Mouse (Mus musculus) kidney, embryonic 14.5 days (tissue): ENCODE measurements at regions not wholly inside any gene's neighbourhood (a gene's known extent, or its start where the extent isn't known, plus 50 kb on each side); places are given as distances from the start of the nearest gene placed in this dataset.
A peak's percentile ranks its signal among the peaks of the same experiment; 100 is the strongest.
"Not testable (repeated sequence)": the region's sequence is repeated elsewhere in the genome, so short reads cannot be mapped to it uniquely, and the experiment has no call there.

ENCODE experiments used
- ATAC-seq: fragments of 200-750 bp; cut with Nextera tagmentation; 2 replicates; pipeline ENCODE4 v1.8.0; 2017; ENCODE audit warnings: moderate number of reproducible peaks, mild to moderate bottlenecking, moderate TSS enrichment, moderate library complexity; ENCODE audit not compliant: low FRiP score, low TSS enrichment
- H3K27ac ChIP-seq: fragments of 300-500 bp; sonication (generic); 2 replicates; pipeline ENCODE4 v1.5.1; 2014; ENCODE audit warnings: low read depth, mild to moderate bottlenecking, low read length, moderate library complexity, mixed read lengths
- H3K27me3 ChIP-seq: fragments of 300-500 bp; sonication (generic); 2 replicates; pipeline ENCODE4 v1.6.1; 2014; ENCODE audit warnings: mild to moderate bottlenecking, low read length; ENCODE audit not compliant: control insufficient read depth, insufficient read depth
- H3K36me3 ChIP-seq: fragments of 300-500 bp; sonication (generic); 2 replicates; pipeline ENCODE4 v1.6.1; 2014; ENCODE audit warnings: low read length, mixed read lengths; ENCODE audit not compliant: control insufficient read depth, insufficient read depth
- H3K4me1 ChIP-seq: fragments of 300-500 bp; sonication (generic); 2 replicates; pipeline ENCODE4 v1.6.1; 2014; ENCODE audit warnings: low read length, mixed read lengths; ENCODE audit not compliant: control insufficient read depth, insufficient read depth
- H3K4me2 ChIP-seq: fragments of 300-500 bp; sonication (generic); replicated peaks from 2 replicates; pipeline ENCODE4 v1.6.1; 2014; ENCODE audit warnings: low read depth, mild to moderate bottlenecking, low read length
- H3K4me3 ChIP-seq: fragments of 300-500 bp; sonication (generic); 2 replicates; pipeline ENCODE4 v1.5.1; 2014; ENCODE audit warnings: mild to moderate bottlenecking, low read length
- H3K9ac ChIP-seq: fragments of 300-500 bp; sonication (generic); 2 replicates; pipeline ENCODE4 v1.6.1; 2014; ENCODE audit warnings: low read depth, mild to moderate bottlenecking, low read length, moderate library complexity
- H3K9me3 ChIP-seq: fragments of 300-500 bp; sonication (generic); 2 replicates; pipeline ENCODE4 v1.6.1; 2016; ENCODE audit warnings: low read length; ENCODE audit not compliant: control insufficient read depth
- WGBS: fragments of 180-500 bp; shearing (Covaris S2); extraction: QIAGEN DNeasy Blood & Tissue Kit; methylation state at CpG from one replicate; pipeline ENCODE4 v1.1.7; 2014; 5-methylcytosine and 5-hydroxymethylcytosine counted together

DNA sequence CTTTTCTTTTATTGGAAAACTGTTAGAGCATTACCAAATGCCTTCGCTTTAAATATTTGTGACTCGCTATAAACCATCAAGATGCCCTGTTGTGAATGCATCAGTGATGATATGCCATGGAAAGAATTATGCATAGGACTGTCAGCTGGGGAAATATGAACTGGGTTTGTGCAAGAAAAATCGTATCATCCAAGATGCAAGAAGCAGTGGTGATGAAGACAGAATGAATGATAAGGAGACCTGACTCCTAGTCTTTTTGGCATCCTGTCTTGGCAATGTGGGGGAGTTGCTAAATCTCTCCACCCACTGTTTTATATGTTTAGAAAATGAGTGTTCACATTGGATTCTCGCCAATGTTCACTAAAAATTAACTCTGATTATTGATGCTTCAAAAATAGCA is 963.4 kb downstream of the Adgrl3 start:
- H3K9me3 ChIP-seq: no peaks in the 10 kb centered on the region
- 73% methylated on average over 4 of the region's 4 CpGs for WGBS
- ATAC-seq: no peak

DNA sequence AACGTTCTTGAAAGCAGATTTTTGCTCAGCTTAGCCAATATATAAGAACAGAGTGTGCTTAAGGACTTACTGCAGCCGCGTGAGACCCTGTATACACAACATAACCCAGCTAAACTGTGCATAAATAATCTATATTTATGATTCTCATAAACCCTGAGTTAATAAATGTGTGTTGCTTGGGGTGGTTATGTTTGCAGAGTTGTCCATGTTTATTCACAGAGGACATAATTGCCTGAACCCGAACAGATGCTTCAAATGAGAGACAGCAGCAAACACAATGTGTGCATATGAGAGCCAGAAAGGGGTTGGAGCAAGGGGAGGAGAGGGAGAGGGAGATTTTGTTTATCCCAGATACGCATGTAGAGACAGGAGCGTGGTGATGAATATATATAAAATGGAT is 968.1 kb downstream of the Adgrl3 start:
- ATAC-seq: peak; percentile 78; the same call in 1 of the 2 replicates
- Histone ChIP-seq H3K27ac (no peak overlapping the region), H3K4me3 (no peak overlapping the region), H3K4me1 (no peaks in the 10 kb centered on the region), H3K9me3 (no peaks in the 10 kb centered on the region), H3K27me3 (no peaks in the 10 kb centered on the region), H3K36me3 (no peaks in the 10 kb centered on the region), H3K4me2 (no peak overlapping the region), H3K9ac (no peak overlapping the region)
- 67% methylated on average over 6 of the region's 6 CpGs for WGBS

More for the DNA sequence above, 963.4 kb downstream of the Adgrl3 start:
- Histone ChIP-seq H3K4me1 (no peaks in the 10 kb centered on the region), H3K36me3 (no peaks in the 10 kb centered on the region), H3K4me3 (no peak overlapping the region), H3K27ac (no peak overlapping the region), H3K27me3 (no peaks in the 10 kb centered on the region), H3K9ac (no peak overlapping the region), H3K4me2 (no peak overlapping the region)

DNA sequence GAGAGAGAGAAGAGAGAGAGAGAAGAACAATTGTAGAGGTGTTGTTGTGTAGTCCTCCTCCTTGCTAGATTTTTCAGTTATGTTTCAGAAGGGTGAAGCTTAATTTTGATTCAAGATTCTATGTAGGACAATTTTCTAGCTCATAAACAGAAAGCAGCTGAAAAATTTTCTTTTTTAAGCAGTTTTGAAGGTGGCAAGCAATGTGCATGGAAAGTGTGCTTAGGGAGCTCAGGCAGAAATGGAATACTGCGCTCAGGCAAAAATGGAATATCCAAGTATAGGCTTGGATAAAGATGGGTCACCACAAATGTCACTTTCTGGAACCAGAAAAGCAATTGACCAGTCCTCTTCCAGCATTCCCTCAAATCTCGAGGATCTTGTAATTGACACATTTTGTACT is 988.0 kb downstream of the Adgrl3 start:
- WGBS: 89% methylated on average over 2 of the region's 2 CpGs
- Histone ChIP-seq H3K36me3 (no peaks in the 10 kb centered on the region), H3K9me3 (no peaks in the 10 kb centered on the region), H3K4me1 (no peaks in the 10 kb centered on the region), H3K27me3 (no peaks in the 10 kb centered on the region), H3K4me2 (no peak overlapping the region), H3K27ac (no peak overlapping the region), H3K9ac (no peak overlapping the region), H3K4me3 (no peak overlapping the region)
- ATAC-seq: no peak

DNA sequence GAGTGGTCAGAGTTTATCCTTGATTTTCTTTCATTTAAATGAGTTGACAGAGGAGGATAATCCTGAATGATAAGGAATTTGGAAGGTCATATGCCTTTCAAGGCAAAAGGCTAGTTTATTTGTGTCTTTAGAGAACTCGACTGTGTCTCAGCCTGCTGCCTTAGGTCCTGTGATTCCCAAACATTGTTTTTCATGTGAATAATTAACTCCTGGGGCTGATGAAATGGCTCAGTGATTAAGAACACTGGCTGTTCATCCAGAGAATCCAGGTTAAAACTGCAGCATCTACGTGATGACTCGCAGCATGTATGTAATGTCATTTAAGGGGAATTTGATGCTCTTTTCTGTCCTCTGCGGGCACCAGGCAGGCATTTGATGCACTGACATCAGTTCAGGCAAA is 1004.2 kb downstream of the Adgrl3 start:
- Histone ChIP-seq H3K4me2 (no peak overlapping the region), H3K27me3 (no peaks in the 10 kb centered on the region), H3K4me3 (no peak overlapping the region), H3K27ac (no peak overlapping the region), H3K36me3 (no peaks in the 10 kb centered on the region), H3K9me3 (no peaks in the 10 kb centered on the region), H3K9ac (no peak overlapping the region), H3K4me1 (no peaks in the 10 kb centered on the region)
- peak; percentile 64; the same call in 1 of the 2 replicates for ATAC-seq
- 49% methylated on average over 4 of the region's 4 CpGs for WGBS

DNA sequence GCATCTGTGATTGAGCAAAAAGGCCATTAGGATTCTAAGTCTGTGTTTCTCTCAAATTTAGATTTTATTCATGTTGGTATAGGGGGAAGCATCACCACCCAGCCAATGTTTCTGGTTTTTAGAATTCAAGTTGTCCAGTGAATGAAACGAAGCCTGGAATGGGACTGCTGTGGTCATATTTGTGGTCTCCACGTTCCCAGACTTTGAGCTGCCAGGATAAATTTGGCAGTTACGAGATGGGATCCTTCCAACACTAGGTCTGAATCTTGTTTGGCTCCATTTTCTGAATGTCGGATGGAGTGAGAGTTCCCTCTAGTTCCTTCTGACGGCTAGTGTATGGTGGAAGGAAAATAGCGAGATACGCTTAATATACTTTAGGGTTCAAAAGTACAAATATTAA is 1014.8 kb downstream of the Adgrl3 start:
- Histone ChIP-seq H3K9ac (no peak overlapping the region), H3K4me2 (no peak overlapping the region), H3K27ac (no peak overlapping the region), H3K27me3 (no peaks in the 10 kb centered on the region), H3K4me3 (no peak overlapping the region), H3K9me3 (no peaks in the 10 kb centered on the region), H3K4me1 (no peaks in the 10 kb centered on the region), H3K36me3 (no peaks in the 10 kb centered on the region)
- 93% methylated on average over 7 of the region's 7 CpGs for WGBS
- ATAC-seq: no peak

DNA sequence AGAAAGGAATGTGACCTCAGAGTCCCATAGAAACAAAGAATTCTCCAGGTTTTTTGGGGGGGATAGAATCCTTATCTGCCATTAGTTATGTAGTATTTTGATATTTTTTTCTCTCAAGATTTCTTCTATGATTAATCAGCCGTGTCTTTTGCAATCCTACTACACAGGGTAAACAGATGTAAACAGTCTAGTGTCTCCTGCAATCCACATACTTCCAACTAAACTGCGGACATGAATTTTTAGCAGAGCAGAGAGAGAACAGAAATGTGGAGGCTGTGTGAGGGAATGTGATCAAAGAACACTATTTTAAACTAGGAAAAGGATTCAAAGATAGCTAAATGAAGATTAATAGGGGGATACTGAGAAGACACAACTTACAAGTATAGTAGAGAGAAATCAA is 1026.2 kb downstream of the Adgrl3 start:
- no peaks in the 10 kb centered on the region for H3K27me3 ChIP-seq
- ATAC-seq: no peak
- H3K9me3 ChIP-seq: no peaks in the 10 kb centered on the region
- H3K27ac ChIP-seq: no peak overlapping the region
- no peaks in the 10 kb centered on the region for H3K36me3 ChIP-seq
- H3K4me2 ChIP-seq: no peak overlapping the region
- no peak overlapping the region for H3K9ac ChIP-seq
- WGBS: 80% methylated on average over 2 of the region's 2 CpGs
- no peaks in the 10 kb centered on the region for H3K4me1 ChIP-seq
- no peak overlapping the region for H3K4me3 ChIP-seq

DNA sequence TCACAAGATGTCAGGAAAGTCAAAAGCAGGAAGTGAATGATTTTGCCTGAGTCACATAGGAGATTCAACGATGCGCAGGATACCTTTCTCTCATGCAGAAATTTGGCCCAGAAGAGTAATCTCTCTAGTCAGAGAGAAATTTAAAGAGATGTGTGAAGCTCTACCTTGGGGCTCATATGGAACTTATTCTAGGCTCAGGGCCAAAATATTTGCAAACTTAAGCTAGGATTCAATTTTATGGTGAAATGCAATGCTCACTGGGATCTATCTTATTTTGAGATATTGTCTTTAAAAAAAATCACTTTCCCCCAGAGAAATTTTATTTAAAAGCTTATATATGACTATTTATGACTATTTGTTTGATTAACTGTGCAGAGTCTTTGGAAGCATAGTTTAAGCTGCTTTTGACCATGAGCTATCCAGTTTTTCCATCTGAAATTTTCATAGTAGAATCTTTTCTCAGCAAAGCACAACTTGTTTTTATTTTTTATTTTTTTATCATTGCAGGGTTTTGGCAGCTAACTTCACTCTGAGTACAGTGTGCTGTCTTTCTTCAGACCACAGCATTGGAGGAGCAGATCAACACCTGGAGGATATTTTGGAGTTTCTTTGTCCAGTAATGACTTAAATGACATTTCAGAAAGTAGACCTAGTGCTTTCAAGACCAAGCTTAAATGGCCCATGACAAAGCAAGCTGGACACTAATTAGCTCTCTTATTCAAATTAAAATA is 1039.3 kb downstream of the Adgrl3 start:
- no peak for ATAC-seq
- no peak overlapping the region for H3K4me2 ChIP-seq

DNA sequence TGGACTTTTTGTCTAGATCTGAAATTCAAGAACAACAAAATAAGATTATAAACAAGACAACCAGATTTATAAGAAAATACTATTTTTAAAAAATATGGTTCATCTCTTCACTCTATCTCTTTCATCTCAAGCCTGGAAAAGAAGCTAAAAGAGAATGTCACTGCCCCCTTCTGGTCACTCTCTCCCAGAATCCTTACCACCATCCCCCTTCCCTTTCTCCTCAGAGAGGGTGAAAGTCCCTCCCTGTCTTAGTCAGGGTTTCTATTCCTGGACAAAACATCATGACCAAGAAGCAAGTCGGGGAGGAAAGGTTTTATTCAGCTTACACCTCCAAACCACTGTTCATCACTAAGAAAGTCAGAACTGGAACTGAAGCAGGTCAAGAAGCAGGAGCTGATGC is 1040.7 kb downstream of the Adgrl3 start:
- no peak overlapping the region for H3K27ac ChIP-seq
- H3K27me3 ChIP-seq: no peaks in the 10 kb centered on the region
- no peak overlapping the region for H3K4me2 ChIP-seq
- no peak overlapping the region for H3K4me3 ChIP-seq
- peaks cover 3% of the 10 kb centered on the region; the same call in 1 of the 2 replicates for H3K9me3 ChIP-seq
- no peaks in the 10 kb centered on the region for H3K4me1 ChIP-seq
- H3K36me3 ChIP-seq: no peaks in the 10 kb centered on the region
- H3K9ac ChIP-seq: no peak overlapping the region
- no peak for ATAC-seq
- WGBS: 71% methylated on average over 1 of the region's 1 CpGs

More for the DNA sequence above, 1039.3 kb downstream of the Adgrl3 start:
- no peak overlapping the region for H3K4me3 ChIP-seq
- no peaks in the 10 kb centered on the region for H3K27me3 ChIP-seq
- H3K4me1 ChIP-seq: no peaks in the 10 kb centered on the region
- H3K27ac ChIP-seq: no peak overlapping the region
- H3K9me3 ChIP-seq: peaks cover 3% of the 10 kb centered on the region; the same call in 1 of the 2 replicates
- no peaks in the 10 kb centered on the region for H3K36me3 ChIP-seq
- no peak overlapping the region for H3K9ac ChIP-seq
- WGBS: 89% methylated on average over 2 of the region's 2 CpGs

DNA sequence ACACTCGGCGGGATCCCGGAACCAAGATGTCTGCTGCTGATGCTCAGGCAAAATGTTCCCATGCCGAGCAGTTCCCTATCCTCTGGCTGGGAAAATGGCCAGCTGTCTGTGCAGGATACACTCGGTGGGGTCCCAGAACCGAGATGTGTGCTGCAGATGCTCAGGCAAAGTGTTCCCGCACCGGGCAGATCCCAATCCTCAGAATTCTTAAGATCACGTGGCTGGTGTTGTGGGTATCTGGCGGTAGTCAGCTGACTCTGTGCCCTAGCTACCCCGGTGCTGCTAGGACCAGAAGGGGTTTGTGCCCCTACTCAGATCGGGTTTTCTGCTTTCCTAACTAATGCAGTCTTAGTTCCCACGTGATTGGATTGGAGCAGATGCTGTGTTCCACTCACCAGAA is 1049.3 kb downstream of the Adgrl3 start:
- not testable (repeated sequence) for H3K4me3 ChIP-seq

More for the DNA sequence above, 1049.3 kb downstream of the Adgrl3 start:
- H3K27me3 ChIP-seq, H3K4me2 ChIP-seq, H3K4me1 ChIP-seq, H3K9me3 ChIP-seq, H3K36me3 ChIP-seq, ATAC-seq, H3K27ac ChIP-seq, H3K9ac ChIP-seq: not testable (repeated sequence)
- WGBS: 88% methylated on average over 13 of the region's 13 CpGs
